Mouse (Mus musculus): ENCODE measurements at regions not wholly inside any gene's neighbourhood (a gene's known extent, or its start where the extent isn't known, plus 50 kb on each side); places are given as distances from the start of the nearest gene placed in this dataset.

GRCm38 (mm10) chr10:21724999-21725398 is 132.1 kb downstream of the 1700020N01Rik start:
- DNase-seq (ENCODE audit: low spot score), result no peak

DNA sequence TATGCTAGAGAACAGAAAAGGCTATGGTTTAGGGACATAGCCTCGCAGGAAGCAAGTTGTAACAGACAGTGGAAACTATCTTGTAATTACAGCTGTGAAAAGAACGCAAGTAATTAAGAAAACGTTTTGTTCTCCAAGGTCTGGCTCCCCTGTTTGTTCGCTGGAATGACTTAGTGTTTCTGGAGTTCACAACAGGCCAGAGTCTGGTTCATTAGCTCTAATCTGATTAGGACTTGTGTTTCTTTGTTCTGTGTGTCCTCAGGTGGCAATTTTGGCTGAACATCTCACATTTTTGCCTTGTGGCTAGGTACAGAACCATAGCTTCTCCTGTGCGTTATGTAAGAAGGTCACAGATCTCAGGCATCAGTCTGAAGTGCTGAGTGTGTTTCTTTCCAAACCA is 141.7 kb upstream of the Sgk1 start:
- DNase-seq (ENCODE audit: low spot score), result no peak

DNA sequence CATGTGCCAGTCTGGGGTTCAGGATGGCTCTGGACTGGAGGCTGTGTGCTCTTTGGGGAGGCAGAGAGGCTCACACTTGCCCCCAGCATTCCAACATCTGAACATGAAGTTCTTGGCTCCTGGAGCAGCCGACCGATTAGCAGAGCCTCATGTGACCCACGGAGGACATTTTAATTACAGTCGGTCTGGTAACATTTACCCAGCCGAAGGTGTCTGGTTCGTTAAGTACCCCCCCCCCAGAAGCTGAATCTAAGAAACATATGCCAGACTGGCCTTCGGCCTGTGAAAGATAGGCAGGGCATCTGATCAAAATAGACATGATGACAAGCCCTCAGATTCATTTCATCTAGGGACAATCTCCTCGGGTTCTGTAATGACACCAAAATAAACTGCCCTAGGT is 140.4 kb upstream of the Sgk1 start:
- peak; percentile 23 for DNase-seq (ENCODE audit: low spot score)

GRCm38 (mm10) chr10:21741976-21742745 is 139.8 kb upstream of the Sgk1 start:
- DNase-seq (ENCODE audit: low spot score), result no peak

DNA sequence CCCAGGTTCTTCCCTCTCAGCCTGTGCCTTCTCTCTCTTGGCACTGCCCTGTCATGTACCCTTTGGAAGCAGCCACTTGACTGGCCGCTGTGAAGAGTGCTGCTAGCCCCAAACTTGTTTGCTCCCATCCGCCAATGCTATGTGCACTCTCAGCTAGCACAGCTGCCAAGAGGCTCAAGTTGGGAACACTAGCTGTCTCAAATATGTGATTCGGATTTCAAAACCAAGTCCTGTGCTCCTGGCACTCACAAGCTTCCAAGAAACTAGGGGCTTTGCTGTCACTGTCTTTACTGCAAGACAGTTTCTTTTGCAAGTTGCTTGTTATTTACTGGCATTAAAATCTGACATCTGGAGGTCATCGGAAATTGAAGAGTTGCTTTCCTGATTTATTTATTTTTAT is 138.6 kb upstream of the Sgk1 start:
- no peak for DNase-seq (ENCODE audit: low spot score)

- no peak for DNase-seq (ENCODE audit: low spot score)
Observed at GRCm38 (mm10) chr10:21744341-21744955, 137.5 kb upstream of the Sgk1 start.

- DNase-seq (ENCODE audit: low spot score), result no peak
Observed at GRCm38 (mm10) chr10:21745940-21746487, 136.0 kb upstream of the Sgk1 start.

DNA sequence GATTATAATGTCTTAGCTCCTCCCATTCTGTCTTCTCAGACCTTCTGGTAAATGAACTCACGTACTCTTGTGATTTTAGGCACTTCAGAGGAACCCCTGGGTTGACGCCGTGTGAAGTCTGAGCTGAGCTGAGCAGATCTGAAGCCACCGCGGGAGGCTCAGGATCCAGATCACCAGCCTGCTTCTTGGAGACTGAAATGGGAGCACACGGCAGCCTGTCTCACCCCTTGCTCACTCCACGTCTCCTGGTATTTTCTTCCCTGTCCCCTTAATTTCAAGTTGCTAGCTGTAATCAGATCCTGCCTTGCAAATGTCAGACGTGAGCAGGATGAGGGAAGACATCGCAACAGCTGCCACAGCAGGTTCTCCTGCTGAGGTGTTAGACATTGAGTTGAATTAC is 135.3 kb upstream of the Sgk1 start:
- no peak for DNase-seq (ENCODE audit: low spot score)

GRCm38 (mm10) chr10:21751326-21751725 is 130.7 kb upstream of the Sgk1 start:
- DNase-seq (ENCODE audit: low spot score), result no peak

GRCm38 (mm10) chr10:21752392-21752791 is 129.6 kb upstream of the Sgk1 start:
- no peak for DNase-seq (ENCODE audit: low spot score)

- no peak for DNase-seq (ENCODE audit: low spot score)
Observed at GRCm38 (mm10) chr10:21754763-21755548, 127.0 kb upstream of the Sgk1 start.

DNA sequence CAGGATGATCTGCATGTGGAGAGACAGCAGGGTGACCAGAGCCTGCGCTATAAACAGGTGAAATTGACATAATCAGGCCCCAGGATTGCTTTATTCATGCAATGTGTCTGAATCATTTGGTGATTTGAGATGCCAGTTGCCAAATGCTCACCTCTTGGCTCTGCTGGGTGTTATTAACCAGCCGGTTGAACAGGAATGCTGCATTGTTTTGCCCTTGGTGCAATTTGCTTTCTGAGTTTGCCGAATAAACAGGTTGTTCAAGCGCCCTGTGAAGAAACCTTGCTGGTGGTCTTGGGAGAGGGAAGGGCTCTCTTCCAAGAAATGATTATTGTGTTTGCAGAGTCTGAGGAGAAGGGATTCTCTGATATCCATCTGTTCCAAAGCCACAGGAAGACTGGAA is 126.3 kb upstream of the Sgk1 start:
- no peak for DNase-seq (ENCODE audit: low spot score)

DNA sequence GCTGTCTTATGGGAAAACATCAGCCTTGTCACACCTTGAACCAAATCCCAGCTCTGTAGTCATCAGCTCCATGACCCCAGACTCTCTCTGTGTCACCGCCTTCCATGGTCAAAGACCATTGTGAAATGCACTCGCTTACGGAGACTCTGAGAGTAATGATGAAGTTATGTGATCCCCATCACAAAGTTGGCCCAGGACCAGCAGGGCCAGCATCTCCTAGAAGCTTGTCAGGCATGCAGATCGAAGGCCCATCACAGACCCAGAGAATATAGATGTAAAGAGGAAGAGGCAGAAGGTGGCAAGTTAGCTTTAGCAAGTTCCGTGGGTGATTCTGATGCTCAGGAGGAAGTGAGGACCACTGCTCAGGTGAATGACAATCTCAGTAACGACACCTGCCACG is 125.2 kb upstream of the Sgk1 start:
- no peak for DNase-seq (ENCODE audit: low spot score)

DNA sequence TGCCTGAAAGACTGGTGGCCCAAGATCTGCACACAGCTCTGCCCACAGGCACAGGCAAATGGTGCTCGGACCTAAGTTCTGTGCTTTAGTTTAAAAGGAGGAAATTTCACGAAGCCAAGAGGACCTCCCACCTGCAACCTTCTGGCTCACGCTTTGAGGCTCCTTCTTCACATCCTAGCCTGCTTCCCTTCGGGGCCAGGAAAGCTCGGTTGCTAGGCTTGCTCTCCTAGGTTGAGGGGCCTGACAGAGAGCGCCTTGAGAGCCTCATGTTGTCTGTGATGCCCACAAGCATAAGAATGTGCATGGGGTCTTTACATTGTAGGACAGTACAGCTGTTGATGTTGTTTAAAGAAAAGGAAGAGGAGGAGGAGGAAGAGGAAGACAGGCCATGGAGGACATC is 123.9 kb upstream of the Sgk1 start:
- DNase-seq (ENCODE audit: low spot score), result no peak

GRCm38 (mm10) chr10:21762516-21762915 is 119.5 kb upstream of the Sgk1 start:
- DNase-seq (ENCODE audit: low spot score), result no peak

GRCm38 (mm10) chr10:21763017-21763964 is 118.7 kb upstream of the Sgk1 start:
- no peak for DNase-seq (ENCODE audit: low spot score)

DNA sequence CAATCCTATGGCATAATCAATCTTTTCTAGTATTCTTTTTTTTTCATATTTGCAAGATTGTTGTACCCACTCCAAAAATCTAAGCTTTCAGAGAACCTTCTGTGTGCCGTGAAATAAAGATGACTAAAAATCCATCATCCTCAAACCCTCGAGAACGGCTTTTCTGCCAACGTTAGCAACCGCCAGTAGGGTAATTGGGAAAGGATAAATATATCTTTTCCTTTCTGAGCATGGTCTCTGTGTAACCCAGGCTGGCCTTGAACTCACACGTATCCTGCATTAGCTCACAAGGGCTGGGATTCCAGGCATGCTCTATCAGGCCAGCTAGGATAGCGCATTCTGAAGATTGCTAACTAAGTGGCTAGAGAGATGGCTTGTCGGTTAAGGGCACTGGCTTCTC is 117.9 kb upstream of the Sgk1 start:
- no peak for DNase-seq (ENCODE audit: low spot score)

GRCm38 (mm10) chr10:21764891-21765290 is 117.1 kb upstream of the Sgk1 start:
- DNase-seq (ENCODE audit: low spot score), result no peak

GRCm38 (mm10) chr10:21773548-21773947 is 108.4 kb upstream of the Sgk1 start:
- DNase-seq (ENCODE audit: low spot score), result no peak

GRCm38 (mm10) chr10:21775441-21775840 is 106.5 kb upstream of the Sgk1 start:
- no peak for DNase-seq (ENCODE audit: low spot score)

- no peak for DNase-seq (ENCODE audit: low spot score)
Observed at GRCm38 (mm10) chr10:21775911-21776761, 105.8 kb upstream of the Sgk1 start.

All from testis, postnatal 14 days (tissue).